Mouse (Mus musculus): Measurements from ENCODE around the gene Vav2. TPM values are rescaled to one million over a fixed set of nuclear protein-coding genes. Genes with fewer than 3 reads are reported as not detected.

Gene Vav2
- polyA plus RNA-seq, 1 experiment from 2014 or later = 5.8 TPM

DNA sequence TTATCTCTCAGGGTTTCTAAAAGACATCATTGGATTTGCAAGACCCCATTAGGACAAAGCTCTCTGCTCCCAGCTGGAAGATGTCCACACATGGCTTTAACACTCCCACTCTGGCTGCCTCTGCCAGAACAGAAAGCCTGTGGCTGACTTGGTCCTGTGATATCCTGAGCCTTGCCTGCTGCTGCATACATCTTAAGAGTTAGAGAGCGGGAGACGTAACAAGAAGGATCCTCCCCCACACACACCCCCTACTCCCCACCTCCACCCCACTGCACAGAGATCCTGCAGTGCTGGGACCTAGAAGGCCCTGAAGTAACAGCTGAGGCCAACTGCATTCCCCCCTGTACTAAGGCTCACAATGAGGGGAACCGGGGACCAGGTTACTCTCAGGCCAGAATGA is 114.3 kb downstream of the Vav2 start:
- ATAC-seq (ENCODE audit: insufficient number of reproducible peaks, low FRiP score, low TSS enrichment, low read depth) = no peak
- Histone ChIP-seq H3K27ac (replicated peaks) (no peak overlapping the region), H3K9me3 (replicated peaks) (no peaks in the 10 kb centered on the region), H3K27me3 (no peaks in the 10 kb centered on the region), H3K36me3 (no peaks in the 10 kb centered on the region), H3K4me3 (replicated peaks) (no peak overlapping the region), H3K4me2 (replicated peaks) (no peak overlapping the region), H3K4me1 (no peaks in the 10 kb centered on the region), H3K9ac (no peak overlapping the region)
- WGBS = 74% methylated on average over 3 of the region's 3 CpGs

DNA sequence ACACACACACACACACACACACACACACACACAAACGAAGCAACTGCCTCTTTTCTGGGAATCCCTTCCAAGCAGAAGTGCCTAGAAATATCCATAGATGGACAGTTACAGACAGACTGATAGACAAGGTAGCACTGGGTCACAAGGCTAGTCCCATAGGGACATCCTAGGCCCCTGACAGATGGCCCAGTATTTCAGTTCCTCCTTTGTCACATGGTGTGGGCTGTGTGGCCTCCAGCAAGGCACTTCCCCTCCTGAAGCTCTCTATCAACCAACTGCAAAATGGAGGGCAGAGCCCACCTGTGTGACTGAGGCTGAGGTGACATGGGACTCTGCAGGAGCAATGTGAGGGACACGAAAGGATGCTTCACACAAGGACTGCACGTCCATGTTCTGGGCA is 115.2 kb downstream of the Vav2 start:
- Histone ChIP-seq H3K4me3 (replicated peaks) (no peak overlapping the region), H3K36me3 (no peaks in the 10 kb centered on the region), H3K4me2 (replicated peaks) (no peak overlapping the region), H3K9me3 (replicated peaks) (no peaks in the 10 kb centered on the region), H3K27me3 (no peaks in the 10 kb centered on the region), H3K9ac (no peak overlapping the region), H3K27ac (replicated peaks) (no peak overlapping the region), H3K4me1 (no peaks in the 10 kb centered on the region)
- 92% methylated on average over 3 of the region's 3 CpGs for WGBS
- ATAC-seq (ENCODE audit: insufficient number of reproducible peaks, low FRiP score, low TSS enrichment, low read depth) = no peak

DNA sequence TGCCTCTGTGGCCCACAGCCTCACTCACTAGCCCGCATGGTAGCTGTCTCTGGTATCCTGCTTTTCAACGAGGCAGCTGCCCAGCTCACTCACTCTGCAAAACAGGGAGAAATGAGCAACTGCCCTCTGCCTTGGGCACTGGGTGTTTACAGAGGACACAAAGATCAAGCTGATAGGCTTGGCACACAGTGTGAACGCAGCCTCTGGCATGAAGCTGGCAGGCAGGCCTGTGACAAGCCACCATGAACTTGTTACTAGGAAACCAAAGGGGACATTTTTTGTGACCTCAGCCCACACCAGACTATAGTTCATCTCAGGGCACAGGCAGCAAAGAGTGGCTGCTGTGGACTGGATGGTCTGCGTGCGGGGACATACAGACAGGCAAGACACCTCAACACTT is 115.9 kb downstream of the Vav2 start:
- Histone ChIP-seq H3K4me3 (replicated peaks) (no peak overlapping the region), H3K36me3 (no peaks in the 10 kb centered on the region), H3K9me3 (replicated peaks) (no peaks in the 10 kb centered on the region), H3K27me3 (no peaks in the 10 kb centered on the region), H3K4me1 (no peaks in the 10 kb centered on the region), H3K27ac (replicated peaks) (no peak overlapping the region), H3K9ac (no peak overlapping the region), H3K4me2 (replicated peaks) (no peak overlapping the region)
- no peak for ATAC-seq (ENCODE audit: insufficient number of reproducible peaks, low FRiP score, low TSS enrichment, low read depth)
- 86% methylated on average over 5 of the region's 5 CpGs for WGBS

DNA sequence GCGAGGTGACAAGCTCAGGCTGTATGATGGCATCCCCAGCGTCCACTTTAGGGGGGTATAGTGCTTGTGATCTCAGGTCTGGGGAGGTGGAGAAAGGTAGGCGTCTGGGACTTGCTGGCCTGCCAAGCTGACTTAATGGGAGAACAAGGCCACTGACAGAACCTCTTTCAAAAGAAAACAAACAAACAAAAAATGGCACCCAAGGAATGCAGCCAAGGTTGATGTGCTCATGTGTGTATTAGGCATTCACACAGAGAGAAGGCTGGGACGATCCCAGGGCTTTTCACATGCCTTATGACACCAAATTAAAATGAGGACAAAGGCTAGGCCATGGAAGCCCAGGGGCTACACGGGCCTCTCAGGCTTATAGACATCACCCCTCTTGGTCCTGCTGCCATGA is 116.6 kb downstream of the Vav2 start:
- H3K27ac ChIP-seq (replicated peaks) = no peak overlapping the region
- H3K4me3 ChIP-seq (replicated peaks) = no peak overlapping the region
- H3K4me1 ChIP-seq = peaks cover 1% of the 10 kb centered on the region; the same call in 1 of the 2 replicates
- no peak for ATAC-seq (ENCODE audit: insufficient number of reproducible peaks, low FRiP score, low TSS enrichment, low read depth)
- H3K27me3 ChIP-seq = no peaks in the 10 kb centered on the region
- H3K9ac ChIP-seq = no peak overlapping the region
- no peak overlapping the region for H3K4me2 ChIP-seq (replicated peaks)
- H3K36me3 ChIP-seq = no peaks in the 10 kb centered on the region
- 85% methylated on average over 5 of the region's 5 CpGs for WGBS
- H3K9me3 ChIP-seq (replicated peaks) = no peaks in the 10 kb centered on the region

DNA sequence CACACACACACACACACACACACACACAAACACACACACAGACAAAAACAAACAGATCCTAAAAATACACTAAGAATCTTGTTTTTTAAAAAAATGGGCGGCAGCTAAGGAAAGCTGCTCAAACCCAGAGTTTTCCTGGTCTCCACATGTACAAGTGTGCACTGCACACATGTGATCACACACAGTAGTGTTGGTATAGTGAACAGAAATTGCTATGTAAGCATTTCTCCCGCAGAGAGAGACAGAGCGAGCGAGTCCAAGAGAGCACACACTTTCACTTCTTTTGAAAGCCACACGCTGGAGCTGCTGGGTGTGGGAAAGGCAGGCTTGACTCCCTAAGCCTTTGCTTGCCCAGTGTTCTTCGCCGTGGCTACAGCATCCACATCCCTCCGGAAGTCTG is 120.2 kb downstream of the Vav2 start:
- H3K4me2 ChIP-seq (replicated peaks) = no peak overlapping the region
- WGBS = 82% methylated on average over 8 of the region's 8 CpGs
- ATAC-seq (ENCODE audit: insufficient number of reproducible peaks, low FRiP score, low TSS enrichment, low read depth) = no peak
- no peaks in the 10 kb centered on the region for H3K27me3 ChIP-seq
- H3K9ac ChIP-seq = no peak overlapping the region
- peaks cover 15% of the 10 kb centered on the region; the same call in 1 of the 2 replicates for H3K4me1 ChIP-seq
- no peaks in the 10 kb centered on the region for H3K36me3 ChIP-seq
- no peak overlapping the region for H3K4me3 ChIP-seq (replicated peaks)
- H3K27ac ChIP-seq (replicated peaks) = no peak overlapping the region
- no peaks in the 10 kb centered on the region for H3K9me3 ChIP-seq (replicated peaks)

DNA sequence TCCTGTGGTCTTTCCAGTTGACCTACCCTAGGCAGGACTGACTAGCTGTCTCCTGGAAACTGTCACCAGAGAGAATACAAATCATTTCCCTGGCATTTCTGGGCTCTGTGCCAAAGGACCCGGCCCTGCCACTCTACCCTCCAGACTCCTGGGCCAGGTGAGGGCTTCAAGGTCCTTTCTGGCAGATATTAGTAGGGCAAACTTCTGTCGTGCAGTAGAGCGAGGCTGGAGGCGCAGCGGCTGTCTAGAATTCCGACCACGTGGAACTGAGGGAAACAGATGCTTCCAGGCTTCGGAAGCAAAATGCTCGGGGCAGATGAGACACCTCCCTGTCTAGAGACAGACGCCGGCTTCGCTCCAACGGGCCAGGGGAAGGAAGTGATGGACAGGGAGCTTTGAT is 122.1 kb downstream of the Vav2 start:
- ATAC-seq (ENCODE audit: insufficient number of reproducible peaks, low FRiP score, low TSS enrichment, low read depth) = no peak
- no peak overlapping the region for H3K4me2 ChIP-seq (replicated peaks)
- H3K9me3 ChIP-seq (replicated peaks) = no peaks in the 10 kb centered on the region
- peaks cover 24% of the 10 kb centered on the region; the same call in 1 of the 2 replicates for H3K4me1 ChIP-seq
- H3K27ac ChIP-seq (replicated peaks) = no peak overlapping the region
- H3K36me3 ChIP-seq = no peaks in the 10 kb centered on the region
- no peak overlapping the region for H3K9ac ChIP-seq
- WGBS = 33% methylated on average over 13 of the region's 13 CpGs
- H3K27me3 ChIP-seq = no peaks in the 10 kb centered on the region
- H3K4me3 ChIP-seq (replicated peaks) = no peak overlapping the region

DNA sequence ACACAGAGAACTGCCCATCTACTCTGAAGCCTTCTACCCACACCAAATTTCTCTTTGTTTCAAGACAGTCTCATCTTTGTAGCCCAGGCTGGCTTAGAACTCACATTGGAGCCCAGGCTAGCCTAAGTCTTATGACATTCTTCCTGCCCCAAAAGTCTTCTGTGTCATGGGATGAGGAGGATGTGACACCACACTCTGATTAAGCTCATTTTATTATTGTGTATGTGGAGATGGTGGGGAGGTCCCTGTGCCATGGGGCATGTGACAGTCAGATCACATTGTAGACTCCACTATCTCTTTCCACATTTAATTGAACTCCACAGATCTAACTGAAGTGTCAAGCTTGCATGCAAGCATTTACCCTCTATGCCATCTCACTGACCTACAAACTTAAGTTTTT is 122.8 kb downstream of the Vav2 start:
- H3K27me3 ChIP-seq = no peaks in the 10 kb centered on the region
- H3K4me1 ChIP-seq = peaks cover 24% of the 10 kb centered on the region; the same call in 1 of the 2 replicates
- no peak overlapping the region for H3K27ac ChIP-seq (replicated peaks)
- no peaks in the 10 kb centered on the region for H3K36me3 ChIP-seq
- ATAC-seq (ENCODE audit: insufficient number of reproducible peaks, low FRiP score, low TSS enrichment, low read depth) = no peak
- no peak overlapping the region for H3K9ac ChIP-seq
- H3K4me3 ChIP-seq (replicated peaks) = no peak overlapping the region
- no peaks in the 10 kb centered on the region for H3K9me3 ChIP-seq (replicated peaks)
- no peak overlapping the region for H3K4me2 ChIP-seq (replicated peaks)

DNA sequence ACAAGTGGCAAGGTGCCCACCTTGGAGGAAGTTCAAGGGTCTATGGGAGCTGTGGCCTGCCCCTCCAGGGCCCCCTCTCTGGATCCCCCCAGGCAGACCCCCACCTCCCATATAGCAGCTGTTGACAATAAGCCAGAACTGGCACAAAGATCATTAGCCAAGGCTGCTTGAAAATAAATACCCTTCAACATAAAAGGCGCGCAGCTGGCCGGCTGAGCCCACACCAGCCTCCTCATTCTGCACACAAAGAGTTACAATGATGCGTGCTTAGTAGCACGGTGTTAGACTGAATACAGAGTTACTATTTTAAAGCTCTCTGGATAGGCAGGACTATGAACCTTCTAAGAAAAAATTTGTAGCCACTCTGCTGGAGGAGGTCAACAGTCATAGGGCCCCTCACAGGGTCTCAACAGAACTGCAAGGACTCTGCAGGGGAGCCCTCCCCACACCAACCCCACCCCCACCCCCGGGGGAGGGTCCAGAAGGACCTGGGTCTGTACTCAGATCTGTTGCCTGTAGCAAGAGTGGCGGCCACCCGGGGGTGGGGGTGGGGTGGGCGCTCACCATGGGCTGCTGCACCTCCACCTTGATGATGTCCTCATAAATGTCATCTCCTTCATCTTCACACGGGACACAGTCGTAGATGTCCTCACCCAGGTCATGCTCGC is 125.3 kb downstream of the Vav2 start:
- Histone ChIP-seq H3K27ac (replicated peaks) (peak overlapping the region; percentile 22; the same call in 1 of the 2 replicates), H3K4me3 (replicated peaks) (no peak overlapping the region), H3K9me3 (replicated peaks) (no peaks in the 10 kb centered on the region), H3K27me3 (no peaks in the 10 kb centered on the region), H3K36me3 (no peaks in the 10 kb centered on the region), H3K4me1 (peaks cover 24% of the 10 kb centered on the region; the same call in 1 of the 2 replicates), H3K9ac (no peak overlapping the region), H3K4me2 (replicated peaks) (no peak overlapping the region)
- no peak for ATAC-seq (ENCODE audit: insufficient number of reproducible peaks, low FRiP score, low TSS enrichment, low read depth)
- 71% methylated on average over 12 of the region's 12 CpGs for WGBS

DNA sequence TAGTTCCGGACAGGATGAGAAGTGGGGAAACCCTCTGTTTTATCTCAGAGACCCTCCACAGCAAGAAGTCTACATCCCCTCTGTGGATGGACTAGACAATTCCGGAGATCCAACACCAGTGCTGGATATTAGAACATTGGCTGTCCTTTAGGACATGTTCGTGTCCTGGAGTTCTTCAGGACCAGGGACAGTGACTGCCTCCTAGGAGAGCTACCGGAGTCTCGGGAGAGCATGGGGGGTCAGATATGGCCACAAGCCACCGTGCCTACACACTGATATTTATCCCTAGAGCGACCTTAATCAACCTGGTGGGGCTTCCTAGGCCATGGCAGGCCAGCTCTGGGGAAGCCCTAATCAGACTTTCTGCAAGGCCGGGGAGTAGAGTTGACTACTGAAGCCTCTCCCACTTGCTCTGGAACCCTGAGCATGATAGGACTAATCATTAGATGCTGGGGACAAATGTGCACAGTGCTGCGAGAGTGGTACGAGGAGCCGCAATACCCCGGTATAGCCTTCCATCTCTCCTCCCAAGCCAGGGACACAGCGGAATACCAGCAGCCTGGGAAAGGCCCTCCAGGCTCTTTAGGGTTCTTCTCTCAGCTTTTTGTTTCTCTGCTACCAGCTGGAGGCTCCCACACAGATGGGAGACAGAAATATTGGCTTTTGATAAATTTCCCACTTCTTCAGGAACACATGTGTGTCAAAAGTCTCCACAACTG is 125.9 kb downstream of the Vav2 start:
- no peaks in the 10 kb centered on the region for H3K27me3 ChIP-seq
- H3K4me3 ChIP-seq (replicated peaks) = no peak overlapping the region
- H3K9ac ChIP-seq = no peak overlapping the region
- no peaks in the 10 kb centered on the region for H3K9me3 ChIP-seq (replicated peaks)
- H3K36me3 ChIP-seq = no peaks in the 10 kb centered on the region; the same call in 1 of the 2 replicates
- WGBS = 73% methylated on average over 13 of the region's 13 CpGs
- H3K4me1 ChIP-seq = peaks cover 24% of the 10 kb centered on the region; the same call in 1 of the 2 replicates
- no peak overlapping the region for H3K4me2 ChIP-seq (replicated peaks)
- H3K27ac ChIP-seq (replicated peaks) = peak overlapping the region; percentile 22; the same call in 1 of the 2 replicates
- no peak for ATAC-seq (ENCODE audit: insufficient number of reproducible peaks, low FRiP score, low TSS enrichment, low read depth)

DNA sequence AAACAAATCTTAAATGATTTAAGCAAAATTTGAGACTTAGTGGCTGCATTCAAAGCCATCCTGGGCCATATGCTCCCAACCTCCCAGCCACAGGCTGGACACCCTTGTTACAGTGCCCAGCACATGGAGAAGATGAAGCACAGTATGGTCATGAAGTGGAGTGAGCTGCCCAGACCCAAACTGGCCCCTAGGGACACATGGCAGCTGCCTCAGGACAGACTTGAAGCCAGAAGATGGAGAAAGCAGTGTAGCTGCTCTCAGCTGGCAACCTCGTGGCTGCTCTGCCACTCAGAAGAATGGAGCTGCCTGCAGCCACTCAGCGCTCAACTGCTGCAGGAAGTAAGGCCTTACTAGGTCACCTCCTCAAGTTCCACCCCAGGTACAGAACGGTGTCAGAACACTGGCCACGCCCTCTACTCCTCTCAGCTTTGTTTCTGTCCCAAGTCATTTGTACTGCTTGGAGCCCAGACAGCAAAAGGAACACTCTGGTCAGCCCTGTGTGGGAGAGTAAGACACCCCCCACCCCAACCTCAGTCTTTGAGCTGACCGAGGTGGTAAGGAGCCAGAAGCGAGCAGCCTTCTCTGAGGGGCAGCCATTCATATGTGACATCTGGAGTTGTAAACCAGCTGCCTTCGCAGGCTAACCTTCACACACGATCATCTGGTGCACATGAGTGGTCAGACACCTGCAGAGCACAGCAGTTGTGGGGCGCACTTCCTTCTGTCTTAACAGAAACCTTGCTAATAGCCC is 130.0 kb downstream of the Vav2 start:
- no peak overlapping the region for H3K4me2 ChIP-seq (replicated peaks)
- no peak overlapping the region for H3K9ac ChIP-seq
- H3K27ac ChIP-seq (replicated peaks) = no peak overlapping the region
- H3K4me3 ChIP-seq (replicated peaks) = no peak overlapping the region
- no peaks in the 10 kb centered on the region for H3K27me3 ChIP-seq
- no peak for ATAC-seq (ENCODE audit: insufficient number of reproducible peaks, low FRiP score, low TSS enrichment, low read depth)
- peaks cover 5% of the 10 kb centered on the region; the same call in 1 of the 2 replicates for H3K36me3 ChIP-seq
- whole genome bisulfite sequencing = 76% methylated on average over 9 of the region's 9 CpGs
- peaks cover 11% of the 10 kb centered on the region; the same call in 1 of the 2 replicates for H3K4me1 ChIP-seq
- H3K9me3 ChIP-seq (replicated peaks) = no peaks in the 10 kb centered on the region

DNA sequence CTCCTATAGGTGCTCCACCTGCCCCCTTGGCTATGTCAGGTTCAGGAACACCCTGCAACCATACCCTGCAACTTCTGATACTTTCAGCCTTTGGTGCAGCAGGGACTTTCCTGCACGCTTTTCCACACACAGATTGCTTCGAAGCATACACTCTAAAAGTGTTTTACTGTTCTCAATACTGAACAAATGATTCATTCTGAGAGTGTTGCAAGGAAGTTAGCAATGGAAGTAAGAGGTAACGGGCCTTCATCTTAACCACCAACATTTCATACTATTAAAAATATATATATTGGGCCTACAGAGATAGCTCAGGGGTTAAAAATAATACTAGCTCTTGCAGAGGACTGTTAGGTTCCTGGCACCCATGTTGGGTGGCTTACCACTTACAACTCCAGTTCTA is 132.1 kb downstream of the Vav2 start:
- Histone ChIP-seq H3K27ac (replicated peaks) (no peak overlapping the region), H3K4me3 (replicated peaks) (no peak overlapping the region), H3K4me2 (replicated peaks) (no peak overlapping the region), H3K4me1 (no peaks in the 10 kb centered on the region), H3K36me3 (peaks cover 10% of the 10 kb centered on the region; the same call in 1 of the 2 replicates), H3K9ac (no peak overlapping the region), H3K27me3 (no peaks in the 10 kb centered on the region), H3K9me3 (replicated peaks) (no peaks in the 10 kb centered on the region)
- WGBS = 96% methylated on average over 3 of the region's 3 CpGs
- ATAC-seq (ENCODE audit: insufficient number of reproducible peaks, low FRiP score, low TSS enrichment, low read depth) = no peak
